Mouse (Mus musculus) T-helper 1 cell (primary cell): Measurements from ENCODE around the gene Gpatch8.

Experiments used
- in situ Hi-C: fragments of 300-600 bp; cut with MboI, MseI; formaldehyde crosslinking; loops from one replicate; pipeline ENCODE4 v1.15.1; 2025; ENCODE audit warnings: high pct_unique_total_duplicates

Gpatch8 gene

GRCm38 (mm10) chr11:102434816-102435705 lies 121.1 kb downstream of the Gpatch8 start:
- in situ Hi-C loops: loop anchor here (5.0 kb wide), 1 partner anchor 123 kb away; no protein-coding TSS in a partner anchor

- in situ Hi-C loops: loop anchor here (5.0 kb wide), 1 partner anchor 122 kb away; no protein-coding TSS in a partner anchor
Observed at GRCm38 (mm10) chr11:102434406-102434805, 121.8 kb downstream of the Gpatch8 start.

GRCm38 (mm10) chr11:102433866-102434265 lies 122.3 kb downstream of the Gpatch8 start:
- in situ Hi-C loops: loop anchor here (5.0 kb wide), 1 partner anchor 122 kb away; no protein-coding TSS in a partner anchor

GRCm38 (mm10) chr11:102432896-102433295 lies 123.3 kb downstream of the Gpatch8 start:
- in situ Hi-C loops: loop anchor here (5.0 kb wide), 1 partner anchor 121 kb away; no protein-coding TSS in a partner anchor

GRCm38 (mm10) chr11:102432115-102432843 lies 123.9 kb downstream of the Gpatch8 start:
- in situ Hi-C loops: loop anchor here (5.0 kb wide), 1 partner anchor 120 kb away; no protein-coding TSS in a partner anchor

DNA sequence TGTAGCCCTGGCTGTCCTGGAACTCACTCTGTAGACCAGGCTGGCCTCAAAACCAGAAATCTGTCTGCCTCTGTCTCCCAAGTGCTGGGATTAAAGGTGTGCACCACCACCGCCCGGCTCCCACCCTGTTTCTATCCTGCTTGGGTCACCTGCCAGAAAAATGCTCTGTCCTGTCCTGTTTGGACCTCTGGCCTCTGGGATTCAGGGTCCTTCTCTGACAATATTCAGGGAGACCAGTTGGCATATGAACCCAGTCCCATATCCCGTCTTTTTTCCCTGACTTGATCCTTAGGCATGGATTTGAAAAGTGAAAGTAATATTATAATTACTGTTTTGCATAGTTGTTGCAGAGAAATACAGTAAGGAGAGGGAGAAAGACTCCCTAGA lies 124.5 kb downstream of the Gpatch8 start:
- in situ Hi-C loops: loop anchor here (5.0 kb wide), 1 partner anchor 119 kb away; no protein-coding TSS in a partner anchor

GRCm38 (mm10) chr11:102431018-102431645 lies 125.1 kb downstream of the Gpatch8 start:
- in situ Hi-C loops: loop anchor here (5.0 kb wide), 1 partner anchor 119 kb away; no protein-coding TSS in a partner anchor

DNA sequence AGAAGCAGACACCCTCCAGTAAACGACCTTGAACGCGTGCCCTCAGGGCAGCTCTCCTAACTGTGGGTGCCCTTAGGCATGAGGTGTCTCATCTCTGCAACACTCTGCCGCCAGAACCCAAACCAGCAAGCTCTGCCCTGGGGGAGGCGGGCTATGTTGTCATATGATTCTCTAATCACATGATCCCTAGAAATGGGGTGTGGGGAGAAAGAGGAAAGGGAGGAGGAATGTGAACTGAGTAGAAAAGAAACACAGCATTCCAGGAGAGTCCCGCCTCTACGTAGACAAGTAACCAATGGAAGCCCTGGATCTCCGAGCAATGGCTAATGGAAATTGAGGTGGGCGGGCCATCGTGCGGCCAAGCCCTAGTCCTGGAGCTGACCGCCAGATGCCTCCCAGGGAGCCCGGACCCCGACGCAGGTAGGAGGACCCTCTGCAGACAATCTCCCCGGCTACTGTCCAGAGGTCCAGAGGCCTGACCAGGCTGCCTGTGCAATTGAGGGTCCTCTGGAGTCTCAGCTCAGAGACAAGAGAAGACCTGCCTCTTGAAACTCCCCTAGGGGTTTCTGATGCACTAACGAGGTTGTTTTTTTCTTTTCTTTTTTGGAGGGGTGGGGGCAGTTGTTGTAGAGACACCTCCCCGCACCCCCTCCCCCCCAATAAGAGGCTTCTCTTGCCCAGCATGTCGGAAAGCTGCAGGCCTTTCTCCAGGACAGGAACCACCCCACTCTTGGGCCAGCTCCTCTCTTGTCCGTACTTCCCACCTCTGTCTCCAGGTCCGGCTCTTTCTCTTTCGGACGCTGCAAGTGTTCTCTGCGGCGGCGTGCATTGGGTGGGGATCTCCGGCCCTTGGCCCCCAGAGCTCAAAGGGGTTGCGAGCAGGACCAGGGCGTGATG lies 125.8 kb downstream of the Gpatch8 start, which contains the start of gene Grn:
TSS of gene Grn (plus strand) at position 195 of the 897 bp plus-strand sequence.
- in situ Hi-C loops: loop anchor here (5.0 kb wide), 1 partner anchor 118 kb away; no protein-coding TSS in a partner anchor

DNA sequence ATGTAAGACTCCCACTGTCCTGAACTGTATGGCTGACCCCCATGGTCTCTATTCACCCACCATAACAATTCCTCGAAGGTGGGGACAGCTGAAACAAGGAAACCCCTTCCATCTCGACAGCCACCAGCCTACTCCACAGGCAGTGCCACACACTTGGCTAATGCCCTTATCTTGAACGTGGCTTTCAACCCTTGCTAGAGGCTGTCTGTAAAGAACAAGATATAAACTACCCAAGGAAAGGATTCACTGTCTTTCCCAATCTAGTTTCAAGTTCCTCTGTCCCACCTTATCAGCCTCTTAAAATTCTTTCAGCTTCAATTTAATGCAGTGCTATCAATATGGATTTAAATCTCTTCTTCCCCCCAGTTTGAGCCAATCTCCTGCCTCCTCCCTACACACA lies 126.6 kb downstream of the Gpatch8 start:
- in situ Hi-C loops: no loop called here

DNA sequence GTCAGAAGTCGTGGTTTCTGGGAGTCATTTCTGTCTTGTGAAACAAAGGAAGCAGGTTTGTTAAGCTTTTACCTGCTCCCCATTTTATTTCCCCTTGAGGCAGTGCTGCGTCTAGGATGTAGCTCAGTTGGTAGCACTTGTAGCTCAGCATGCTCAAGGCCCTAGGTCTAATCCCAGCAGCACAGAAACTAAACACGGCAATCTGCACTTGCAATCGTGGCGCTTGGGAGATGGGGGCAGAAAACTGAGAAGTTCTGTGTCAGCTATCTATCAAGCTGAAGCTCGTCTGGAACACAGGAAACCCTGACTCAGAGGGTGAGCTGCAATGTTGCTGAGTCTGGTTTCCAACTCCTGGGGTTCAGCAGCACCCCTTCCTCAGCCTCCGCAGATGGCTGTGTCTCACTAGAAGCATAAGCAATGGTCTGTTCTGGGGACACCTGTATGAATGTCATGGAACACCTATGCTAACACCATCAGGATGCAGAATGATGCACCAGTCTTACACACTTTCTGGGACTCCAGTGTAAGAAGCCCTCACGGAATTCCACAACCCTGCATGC lies 127.1 kb downstream of the Gpatch8 start:
- in situ Hi-C loops: no loop called here
